Mouse (Mus musculus) lung, adult 2 months (tissue): Measurements from ENCODE around the gene Ugt1a10.
A peak's percentile ranks its signal among the peaks of the same experiment; 100 is the strongest.
"Not testable (repeated sequence)": the region's sequence is repeated elsewhere in the genome, so short reads cannot be mapped to it uniquely, and the experiment has no call there.

Experiments
- CTCF ChIP-seq: fragments of 200-500 bp; IDR thresholded peaks from 2 replicates; pipeline ENCODE4 v1.5.1; 2011; ENCODE audit warnings: mild to moderate bottlenecking, low read length, control low read depth; ENCODE audit not compliant: insufficient read depth
- POLR2A ChIP-seq: fragments of 200-500 bp; IDR thresholded peaks from 2 replicates; pipeline ENCODE4 v1.6.1; 2011; ENCODE audit warnings: low read depth, mild to moderate bottlenecking, control low read depth, low read length, borderline replicate concordance; ENCODE audit errors: extremely low read depth

- peak; percentile 16; the same call in 1 of the 2 replicates for TF ChIP-seq CTCF
- TF ChIP-seq POLR2A: not testable (repeated sequence)
Measured at GRCm38 (mm10) chr1:88125827-88126360, 70.7 kb downstream of the Ugt1a10 start.
